Mouse (Mus musculus) lung, embryonic 14.5 days (tissue): ENCODE measurements around the gene Gars. TPM values are rescaled to one million over a fixed set of nuclear protein-coding genes. Genes with fewer than 3 reads are reported as not detected.

ENCODE experiments used
- ATAC-seq: fragments of 200-750 bp; cut with Nextera tagmentation; 2 replicates; pipeline ENCODE4 v1.8.0; 2017; ENCODE audit warnings: mild to moderate bottlenecking, moderate TSS enrichment, moderate library complexity; ENCODE audit not compliant: insufficient read depth
- DNase-seq: peaks from one replicate; pipeline ENCODE4 v3.0.0-alpha.2; 2015
- H3K27ac ChIP-seq: fragments of 300-500 bp; sonication (generic); 2 replicates; pipeline ENCODE4 v1.5.1; 2014; ENCODE audit warnings: low read depth, mild to moderate bottlenecking, moderate library complexity
- H3K27me3 ChIP-seq: fragments of 300-500 bp; sonication (generic); 2 replicates; pipeline ENCODE4 v1.6.1; 2014; ENCODE audit warnings: low read length, control low read depth; ENCODE audit not compliant: insufficient read depth
- H3K36me3 ChIP-seq: fragments of 300-500 bp; sonication (generic); 2 replicates; pipeline ENCODE4 v1.6.1; 2014; ENCODE audit warnings: control low read depth; ENCODE audit not compliant: insufficient read depth
- H3K4me1 ChIP-seq: fragments of 300-500 bp; sonication (generic); 2 replicates; pipeline ENCODE4 v1.6.1; 2014; ENCODE audit warnings: antibody characterized with exemption, control low read depth; ENCODE audit not compliant: insufficient read depth
- H3K4me2 ChIP-seq: fragments of 300-500 bp; sonication (generic); 2 replicates; pipeline ENCODE4 v1.6.1; 2014; ENCODE audit warnings: mild to moderate bottlenecking
- H3K4me3 ChIP-seq: fragments of 300-500 bp; sonication (generic); 2 replicates; pipeline ENCODE4 v1.5.1; 2014; ENCODE audit warnings: low read depth, low read length
- H3K9ac ChIP-seq: fragments of 300-500 bp; sonication (generic); 2 replicates; pipeline ENCODE4 v1.6.1; 2014
- H3K9me3 ChIP-seq: fragments of 300-500 bp; sonication (generic); 2 replicates; pipeline ENCODE4 v1.6.1; 2016; ENCODE audit warnings: low read depth, low read length, control low read depth
- CTCF ChIP-seq: IDR thresholded peaks from 2 replicates; pipeline ENCODE4 v1.5.1; 2016; ENCODE audit warnings: antibody characterized with exemption, low read depth
- WGBS: fragments of 180-500 bp; shearing (Covaris S2); extraction: QIAGEN DNeasy Blood & Tissue Kit; methylation state at CpG from one replicate; pipeline ENCODE4 v1.1.7; 2014; 5-methylcytosine and 5-hydroxymethylcytosine counted together
- polyA plus RNA-seq: library from polyadenylated mRNA; unstranded; fragments of >200 nt; fragmentation: Nextera tagmentation; extraction: Ambion mirVana; gene quantifications from 2 replicates; pipeline ENCODE4 v1.2.1, GENCODE M21; 2014

Gene Gars
- polyA plus RNA-seq, 1 experiment from 2014 or later, result 153 TPM

DNA sequence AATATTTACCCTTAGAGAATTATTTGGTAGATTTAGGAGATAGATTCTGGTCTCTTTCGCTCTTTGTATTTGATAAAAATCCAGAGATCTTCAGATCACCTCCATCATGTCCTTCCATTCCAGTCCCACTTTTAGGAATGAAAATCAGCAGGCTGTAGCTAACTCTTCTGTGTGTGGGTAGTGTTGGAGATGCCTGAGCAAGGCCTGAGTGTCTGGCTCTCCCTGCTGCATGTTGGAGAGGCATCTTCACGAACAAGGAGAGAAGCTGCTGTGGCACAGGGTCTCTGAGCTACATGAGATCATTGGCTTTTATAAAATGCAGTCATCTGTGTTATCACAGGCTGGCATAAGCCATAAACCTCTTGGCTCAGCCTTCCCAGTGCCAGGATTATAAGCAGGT is 28.1 kb downstream of the Gars start:
- no peak for DNase-seq
- Histone ChIP-seq H3K4me3 (no peak overlapping the region), H3K36me3 (peaks cover 83% of the 10 kb centered on the region), H3K9ac (no peak overlapping the region), H3K9me3 (no peaks in the 10 kb centered on the region), H3K27ac (no peak overlapping the region), H3K27me3 (no peaks in the 10 kb centered on the region), H3K4me1 (no peaks in the 10 kb centered on the region), H3K4me2 (no peak overlapping the region)
- ATAC-seq, result no peak
- WGBS, result 85% methylated on average over 2 of the region's 2 CpGs
- TF ChIP-seq CTCF, result no peak

- DNase-seq, result no peak
- Histone ChIP-seq H3K27ac (no peak overlapping the region), H3K4me1 (no peaks in the 10 kb centered on the region), H3K27me3 (no peaks in the 10 kb centered on the region), H3K36me3 (peaks cover 90% of the 10 kb centered on the region), H3K4me2 (no peak overlapping the region), H3K9ac (no peak overlapping the region), H3K4me3 (no peak overlapping the region), H3K9me3 (no peaks in the 10 kb centered on the region)
- no peak for ATAC-seq
- 86% methylated on average over 4 of the region's 4 CpGs for WGBS
- TF ChIP-seq CTCF, result no peak
Observed at GRCm38 (mm10) chr6:55076561-55077255, 38.9 kb downstream of the Gars start.

GRCm38 (mm10) chr6:55081379-55081778 is 43.6 kb downstream of the Gars start:
- Histone ChIP-seq H3K27ac (no peak overlapping the region), H3K4me3 (no peak overlapping the region), H3K9me3 (no peaks in the 10 kb centered on the region), H3K36me3 (peaks cover 48% of the 10 kb centered on the region), H3K9ac (no peak overlapping the region), H3K27me3 (no peaks in the 10 kb centered on the region), H3K4me2 (no peak overlapping the region), H3K4me1 (no peaks in the 10 kb centered on the region)
- DNase-seq (no peak), ATAC-seq (no peak)
- TF ChIP-seq CTCF, result no peak
- 86% methylated on average over 3 of the region's 3 CpGs for WGBS

DNA sequence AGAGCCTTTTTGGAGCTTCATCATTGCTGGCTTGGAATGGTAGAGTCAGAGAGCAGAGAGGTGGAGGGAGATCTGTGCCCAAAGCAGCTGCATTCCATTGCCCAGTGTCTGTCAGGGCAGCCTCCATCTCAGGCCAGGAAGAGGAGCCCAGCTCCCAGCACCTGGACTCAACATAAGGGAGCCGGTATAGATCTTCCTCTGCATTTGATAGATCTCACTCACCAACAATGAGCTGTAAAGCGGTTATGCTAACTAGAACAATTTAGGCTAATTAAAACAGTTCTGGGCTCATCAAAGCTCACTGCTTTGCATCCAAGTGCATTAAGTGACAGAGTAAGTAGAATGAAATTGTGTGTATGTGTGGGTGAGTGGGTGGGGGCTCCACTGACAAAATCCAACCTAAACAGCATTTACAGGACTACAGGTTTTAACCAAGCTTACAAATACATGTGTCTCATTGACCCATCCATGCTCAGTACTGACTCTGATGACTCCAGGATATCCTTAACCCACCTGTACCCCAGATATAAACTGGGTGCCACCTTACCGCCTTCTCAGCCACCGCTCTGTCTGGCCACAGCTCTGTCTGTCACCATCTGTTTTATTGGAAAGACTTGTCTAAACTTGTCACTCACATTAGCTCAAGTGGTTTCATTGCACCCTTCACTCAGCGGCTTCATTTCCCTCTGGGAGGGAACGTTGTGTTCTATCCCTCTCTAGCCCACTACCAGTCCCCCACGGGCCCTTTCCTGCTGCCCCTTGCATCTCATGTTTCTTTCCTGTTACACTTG is 44.6 kb downstream of the Gars start:
- DNase-seq, result no peak
- Histone ChIP-seq H3K9ac (no peak overlapping the region), H3K4me2 (no peak overlapping the region), H3K4me1 (no peaks in the 10 kb centered on the region), H3K27me3 (no peaks in the 10 kb centered on the region), H3K4me3 (no peak overlapping the region), H3K9me3 (no peaks in the 10 kb centered on the region), H3K36me3 (peaks cover 38% of the 10 kb centered on the region), H3K27ac (no peak overlapping the region)
- no peak for ATAC-seq
- 68% methylated on average over 7 of the region's 7 CpGs for WGBS
- no peak for TF ChIP-seq CTCF

- no peaks in the 10 kb centered on the region for H3K36me3 ChIP-seq
- H3K4me3 ChIP-seq, result no peak overlapping the region
- TF ChIP-seq CTCF, result no peak
- WGBS, result 28% methylated on average over 4 of the region's 4 CpGs
- no peak overlapping the region for H3K9ac ChIP-seq
- H3K4me1 ChIP-seq, result no peaks in the 10 kb centered on the region
- no peak overlapping the region for H3K4me2 ChIP-seq
- no peak overlapping the region for H3K27ac ChIP-seq
- H3K27me3 ChIP-seq, result no peaks in the 10 kb centered on the region
- DNase-seq (no peak), ATAC-seq (no peak)
- no peaks in the 10 kb centered on the region for H3K9me3 ChIP-seq
Observed at GRCm38 (mm10) chr6:55087355-55087754, 49.5 kb downstream of the Gars start.

DNA sequence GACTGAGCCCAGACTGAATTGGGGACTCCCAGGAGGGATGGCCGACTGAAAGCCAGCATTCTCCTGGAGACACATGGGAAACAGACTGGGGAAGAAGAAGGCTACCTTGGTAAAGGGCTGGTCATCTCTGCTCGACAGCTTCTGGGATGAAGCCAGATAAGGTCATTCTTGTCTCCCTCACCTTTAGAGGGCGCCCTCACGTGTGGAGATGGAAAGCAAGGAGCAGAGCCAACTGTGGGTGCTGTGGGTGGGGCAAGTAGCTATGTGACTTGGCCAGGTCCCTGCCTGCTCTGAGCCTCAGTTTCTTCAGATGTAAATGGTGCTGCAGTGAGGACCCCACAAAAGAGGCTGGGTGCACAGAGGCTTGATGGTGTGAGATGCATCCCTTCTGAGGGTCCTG is 52.8 kb downstream of the Gars start:
- 0 out of 2 replicates have a peak, but pooled peaks have one; percentile 7 for TF ChIP-seq CTCF
- Histone ChIP-seq H3K4me1 (no peaks in the 10 kb centered on the region; the same call in 1 of the 2 replicates), H3K36me3 (no peaks in the 10 kb centered on the region), H3K27me3 (no peaks in the 10 kb centered on the region), H3K9ac (no peak overlapping the region), H3K4me3 (no peak overlapping the region), H3K9me3 (no peaks in the 10 kb centered on the region), H3K27ac (no peak overlapping the region), H3K4me2 (no peak overlapping the region)
- DNase-seq, result no peak
- 39% methylated on average over 4 of the region's 4 CpGs for WGBS
- no peak for ATAC-seq

DNA sequence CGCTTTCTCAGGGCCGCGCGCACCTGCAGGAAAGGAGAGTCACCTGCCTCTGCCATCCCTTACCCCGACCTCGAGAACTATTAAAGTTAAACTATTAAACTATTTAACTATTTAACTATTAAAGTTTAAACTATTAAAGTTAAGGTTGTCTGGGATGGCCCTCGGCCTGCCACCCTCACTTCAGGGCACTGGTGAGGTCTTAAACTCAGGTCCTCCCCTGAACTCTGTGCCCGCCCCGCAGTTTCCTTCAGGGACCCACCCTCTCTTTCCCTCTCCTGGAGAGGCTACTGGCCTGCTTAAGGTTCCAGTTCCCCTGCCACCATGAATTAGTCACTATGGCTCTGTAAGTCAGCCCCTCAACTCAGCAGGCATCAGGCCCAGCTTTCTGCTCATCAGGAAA is 53.6 kb downstream of the Gars start:
- Histone ChIP-seq H3K9ac (no peak overlapping the region), H3K4me1 (no peaks in the 10 kb centered on the region; the same call in 1 of the 2 replicates), H3K4me3 (no peak overlapping the region), H3K27me3 (no peaks in the 10 kb centered on the region), H3K27ac (no peak overlapping the region), H3K9me3 (no peaks in the 10 kb centered on the region), H3K36me3 (no peaks in the 10 kb centered on the region), H3K4me2 (no peak overlapping the region)
- no peak for TF ChIP-seq CTCF
- ATAC-seq (no peak), DNase-seq (no peak)
- 89% methylated on average over 9 of the region's 9 CpGs for WGBS
